Mouse (Mus musculus): ENCODE results near the gene Asic4. TPM values are rescaled to one million over a fixed set of nuclear protein-coding genes. Genes with fewer than 3 reads are reported as not detected.

Asic4 gene
- total and polyA plus RNA-seq, 3 experiments: 0.18 to 0.19 TPM; not detected in 1

DNA sequence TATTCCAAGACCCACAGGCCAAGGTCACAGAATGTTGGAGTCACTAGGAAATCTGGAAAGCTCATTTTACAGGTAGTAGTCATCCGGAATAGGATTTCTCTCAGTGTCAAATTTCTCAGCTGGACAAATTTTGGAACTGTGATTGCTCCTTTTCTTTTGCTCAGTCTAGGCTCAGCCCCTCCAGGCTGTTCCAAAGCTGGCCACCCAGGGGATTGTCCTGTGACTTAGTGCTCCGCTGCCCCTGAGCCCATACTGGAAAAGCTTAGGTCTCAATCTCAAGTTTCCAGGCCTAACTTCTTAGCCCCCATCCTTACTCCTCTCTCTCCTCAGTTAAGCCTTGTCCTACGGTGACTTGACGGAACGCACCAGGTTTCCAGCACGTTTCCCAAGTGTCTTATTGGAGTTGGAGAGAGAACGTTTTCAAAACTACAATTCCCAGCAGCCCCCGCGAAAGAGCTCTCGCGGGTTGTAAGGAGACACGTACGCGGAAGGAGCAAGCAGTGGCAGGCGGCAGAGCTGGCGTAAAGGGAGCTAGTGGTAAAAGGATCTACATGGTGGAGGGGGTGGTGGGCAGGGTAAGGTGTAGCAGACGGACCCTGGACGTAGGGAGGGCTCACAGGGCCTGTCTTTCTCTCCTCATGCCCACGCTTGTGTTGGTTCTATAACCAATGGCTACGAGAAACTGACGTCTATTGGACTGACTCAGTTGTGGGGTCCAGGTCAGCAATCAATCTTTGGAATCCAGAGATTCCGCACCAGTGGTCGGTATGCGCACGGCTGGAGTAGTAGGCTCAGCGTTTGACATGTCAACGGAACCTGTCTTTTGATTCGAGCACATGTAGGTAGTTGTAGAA, 14.5 kb upstream of the Asic4 start, which contains the start of gene Gmppa (continued):
- TF ChIP-seq USF2 (IDR thresholded peaks at IDR 0.05; ENCODE audit: borderline replicate concordance in 1 of 2, insufficient read depth in 1 of 2, low read depth in 1 of 2, low read length in 2 of 2): no peak
- peak; percentile 58; the same call in 1 of the 2 replicates for TF ChIP-seq ZMIZ1 (IDR thresholded peaks at IDR 0.05; ENCODE audit: low read depth, low read length)
- no peak for TF ChIP-seq MYB (IDR thresholded peaks at IDR 0.05; ENCODE audit: low read depth, low read length)
- TF ChIP-seq ETS1 (IDR thresholded peaks at IDR 0.05; ENCODE audit: low read depth, low read length): no peak
- TF ChIP-seq ZKSCAN1 (IDR thresholded peaks at IDR 0.05; ENCODE audit: low read depth, low read length): no peak
- no peak for TF ChIP-seq RAD21 (IDR thresholded peaks at IDR 0.05; ENCODE audit: low read depth, low read length)
- no peak for TF ChIP-seq CTCF (IDR thresholded peaks at IDR 0.05 in 2 of 3, conservative IDR thresholded peaks at IDR 0.05 in 1 of 3; ENCODE audit: control insufficient read depth in 1 of 3, insufficient read depth in 1 of 3, low read depth in 2 of 3, low read length in 3 of 3, poor library complexity in 1 of 3, severe bottlenecking in 1 of 3)
- peak; percentile 86 for TF ChIP-seq POLR2AphosphoS2 (IDR thresholded peaks at IDR 0.05; ENCODE audit: low read length)
- peak; percentile 100 for TF ChIP-seq ELF1 (IDR thresholded peaks at IDR 0.05; ENCODE audit: low read depth, low read length)
- TF ChIP-seq JUND (IDR thresholded peaks at IDR 0.05; ENCODE audit: low read depth, low read length): no peak
- no peak for TF ChIP-seq EP300 (IDR thresholded peaks at IDR 0.05; ENCODE audit: low read depth in 1 of 2, low read length in 2 of 2)

DNA sequence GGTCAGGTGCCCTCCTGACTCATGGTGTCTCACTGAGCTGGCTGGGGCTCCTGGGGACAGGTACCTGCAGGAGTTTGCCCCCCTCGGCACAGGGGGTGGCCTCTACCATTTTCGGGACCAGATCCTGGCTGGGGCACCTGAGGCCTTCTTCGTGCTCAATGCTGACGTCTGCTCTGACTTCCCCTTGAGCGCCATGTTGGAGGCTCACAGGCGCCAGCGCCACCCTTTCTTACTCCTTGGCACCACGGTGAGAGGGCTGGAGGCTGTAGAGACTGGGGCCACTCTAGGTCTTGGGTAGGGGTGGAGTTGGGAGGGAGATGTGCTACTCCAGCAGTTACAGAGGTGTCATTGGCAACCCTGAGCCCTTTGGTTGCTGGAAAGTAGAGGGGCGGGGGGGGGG, 11.5 kb upstream of the Asic4 start:
- TF ChIP-seq JUND (IDR thresholded peaks at IDR 0.05; ENCODE audit: low read depth, low read length) (no peak), POLR2A (IDR thresholded peaks at IDR 0.05; ENCODE audit: control insufficient read depth in 1 of 2, insufficient read depth in 1 of 2, low read depth in 1 of 2, low read length in 2 of 2, poor library complexity in 1 of 2) (no peak), EP300 (IDR thresholded peaks at IDR 0.05; ENCODE audit: low read depth in 1 of 2, low read length in 2 of 2) (no peak), TAL1 (IDR thresholded peaks at IDR 0.05; ENCODE audit: low read length) (no peak), MAFK (IDR thresholded peaks at IDR 0.05; ENCODE audit: borderline replicate concordance, low read depth, low read length) (no peak), SMC3 (IDR thresholded peaks at IDR 0.05; ENCODE audit: low read depth, low read length) (no peak), USF1 (IDR thresholded peaks at IDR 0.05; ENCODE audit: low read depth, low read length) (no peak), BHLHE40 (IDR thresholded peaks at IDR 0.05; ENCODE audit: borderline replicate concordance, low read depth, low read length) (no peak), ZNF384 (IDR thresholded peaks at IDR 0.05; ENCODE audit: low read depth, low read length) (no peak), SIN3A (IDR thresholded peaks at IDR 0.05; ENCODE audit: low read length) (no peak), ZC3H11A (IDR thresholded peaks at IDR 0.05; ENCODE audit: low read depth, low read length) (no peak), NRF1 (IDR thresholded peaks at IDR 0.05; ENCODE audit: insufficient read depth, low read depth, low read length, poor library complexity, severe bottlenecking) (no peak), MYC (IDR thresholded peaks at IDR 0.05; ENCODE audit: low read depth, low read length) (no peak), MEF2A (IDR thresholded peaks at IDR 0.05; ENCODE audit: extremely low read depth, insufficient replicate concordance, low read depth, low read length, poor library complexity, severe bottlenecking) (no peak), ELF1 (IDR thresholded peaks at IDR 0.05; ENCODE audit: low read depth, low read length) (no peak)
- no peak for DNase-seq (ENCODE audit: low read depth, low spot score)
- Histone ChIP-seq H3K36me3 (ENCODE audit: control insufficient read depth in 1 of 2, insufficient read depth in 2 of 2, low read length in 2 of 2) (peaks cover 0 to 5% of the 10 kb centered on the region in 2 experiments; a peak in 2 of 4 replicates), H3K27me3 (ENCODE audit: control insufficient read depth in 1 of 2, insufficient read depth in 2 of 2, low read length in 2 of 2) (no peaks in the 10 kb centered on the region), H3K4me3 (ENCODE audit: control insufficient read depth in 1 of 2, insufficient read depth in 1 of 2, low read depth in 2 of 2, low read length in 2 of 2) (no peak overlapping the region), H3K4me1 (ENCODE audit: control insufficient read depth in 1 of 2, insufficient read depth in 2 of 2, low read length in 2 of 2) (peaks cover 4 to 12% of the 10 kb centered on the region in 2 experiments; a peak in 3 of 4 replicates), H3K27ac (ENCODE audit: control insufficient read depth, low read depth, low read length) (no peak overlapping the region), H3K9ac (ENCODE audit: control insufficient read depth, low read depth, low read length, poor library complexity, severe bottlenecking) (no peak overlapping the region), H3K79me2 (ENCODE audit: control insufficient read depth, insufficient read depth, low read length, poor library complexity) (no peaks in the 10 kb centered on the region; the same call in 1 of the 2 replicates), H3K9me3 (replicated peaks; ENCODE audit: insufficient read depth, low read length) (no peaks in the 10 kb centered on the region)

All from MEL (cell line).